Mouse (Mus musculus): ENCODE measurements at regions not wholly inside any gene's neighbourhood (a gene's known extent, or its start where the extent isn't known, plus 50 kb on each side); places are given as distances from the start of the nearest gene placed in this dataset.

DNA sequence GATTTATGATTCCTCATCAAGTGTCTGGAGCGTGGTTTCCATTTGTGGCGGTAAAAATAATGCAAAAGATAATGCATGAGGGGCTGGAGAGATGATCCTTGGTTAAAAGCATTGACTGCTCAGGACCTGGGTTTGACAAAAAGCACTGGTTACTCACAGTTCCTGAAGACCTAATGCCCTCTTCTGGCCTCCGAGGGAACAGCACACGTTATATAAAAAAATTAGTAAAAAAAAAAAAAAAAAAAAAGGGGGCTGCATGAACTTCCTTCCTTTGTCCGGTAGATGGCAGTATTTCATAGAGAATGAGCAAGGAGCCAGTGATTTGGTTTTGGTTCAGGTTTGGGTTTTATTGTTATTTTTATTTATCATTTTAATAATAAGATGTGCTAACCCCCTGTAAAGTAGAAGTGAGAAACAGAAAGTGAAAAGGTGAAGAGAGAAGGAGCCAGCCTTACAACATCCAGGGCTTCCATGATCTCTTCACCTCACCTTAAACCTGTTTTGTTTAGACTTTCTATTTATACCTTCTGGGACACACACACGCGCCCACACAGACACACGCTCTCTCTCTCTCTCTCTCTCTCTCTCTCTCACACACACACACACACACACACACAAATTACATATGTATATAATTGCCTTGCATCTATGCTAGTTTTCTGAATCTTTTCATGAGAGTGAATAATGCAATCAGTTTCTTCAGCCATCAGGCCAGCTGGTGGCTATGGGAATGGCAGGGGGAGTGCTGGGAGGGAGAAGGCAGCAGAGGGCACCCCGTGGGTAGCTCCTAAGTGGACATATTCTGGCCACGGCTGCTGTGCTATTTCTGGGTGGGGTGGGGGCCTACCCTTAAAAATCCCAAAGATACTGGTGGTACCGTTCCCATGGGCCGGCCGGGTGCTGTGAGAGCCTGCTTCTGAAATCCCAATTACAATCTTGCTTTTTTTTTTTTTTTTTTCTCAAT is 230.0 kb downstream of the Poteg start:
- no peak for TF ChIP-seq POLR2A (IDR thresholded peaks at IDR 0.05; ENCODE audit: extremely low read depth, insufficient read depth, low read length)
- peak; percentile 52 for TF ChIP-seq CTCF (IDR thresholded peaks at IDR 0.05; ENCODE audit: extremely low read depth, insufficient read depth, low read length)
- Histone ChIP-seq H3K4me1 (ENCODE audit: control insufficient read depth, insufficient read depth, low read length) (peaks cover 2% of the 10 kb centered on the region; the same call in 1 of the 2 replicates), H3K4me3 (ENCODE audit: insufficient read depth, low read length) (no peak overlapping the region), H3K27ac (ENCODE audit: insufficient read depth, low read length) (no peak overlapping the region)

DNA sequence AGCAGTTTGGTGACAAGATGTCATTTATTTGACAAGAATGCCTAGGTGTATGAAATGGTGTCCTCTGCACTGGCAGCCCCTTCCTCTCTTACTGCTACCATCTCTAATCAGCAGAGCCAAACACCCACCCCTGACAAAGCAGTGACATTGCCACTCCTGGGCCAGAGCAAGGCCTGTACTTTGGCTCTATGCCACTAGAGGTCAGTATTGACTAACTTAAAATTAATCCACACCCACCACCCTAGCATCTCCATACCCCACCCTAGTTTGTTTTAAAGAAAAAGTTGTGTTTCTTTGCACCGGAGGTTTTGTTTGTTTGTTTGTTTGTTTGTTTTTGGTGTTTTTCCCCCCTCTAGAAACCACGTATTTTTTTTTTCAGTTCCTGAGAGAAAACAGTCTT is 231.7 kb downstream of the Poteg start:
- peaks cover 2% of the 10 kb centered on the region; the same call in 1 of the 2 replicates for H3K4me1 ChIP-seq (ENCODE audit: control insufficient read depth, insufficient read depth, low read length)
- no peak overlapping the region for H3K27ac ChIP-seq (ENCODE audit: insufficient read depth, low read length)
- no peak overlapping the region for H3K4me3 ChIP-seq (ENCODE audit: insufficient read depth, low read length)
- TF ChIP-seq CTCF (IDR thresholded peaks at IDR 0.05; ENCODE audit: extremely low read depth, insufficient read depth, low read length) (peak; percentile 62), POLR2A (IDR thresholded peaks at IDR 0.05; ENCODE audit: extremely low read depth, insufficient read depth, low read length) (no peak)

DNA sequence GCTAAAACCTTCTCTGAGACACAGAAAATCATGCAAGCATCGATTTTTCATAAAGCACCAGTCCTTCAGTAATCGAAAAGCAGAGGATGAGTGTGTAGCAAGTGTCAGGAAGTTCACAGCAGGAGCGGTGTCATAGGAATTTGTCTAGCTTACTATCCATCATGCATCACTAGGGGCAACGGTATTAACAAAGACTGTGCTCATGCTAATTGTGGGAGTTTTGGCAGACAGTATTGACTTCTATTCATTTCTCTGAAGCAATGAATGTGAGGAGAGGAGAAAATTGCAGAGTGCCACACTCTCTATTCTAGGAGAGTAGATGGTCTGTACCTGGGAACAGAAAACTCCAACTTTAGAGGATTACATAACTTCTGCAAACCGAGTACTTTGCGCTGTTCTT is 274.5 kb downstream of the Poteg start:
- Histone ChIP-seq H3K27ac (ENCODE audit: insufficient read depth, low read length) (no peak overlapping the region), H3K4me1 (ENCODE audit: control insufficient read depth, insufficient read depth, low read length) (no peaks in the 10 kb centered on the region), H3K4me3 (ENCODE audit: insufficient read depth, low read length) (no peak overlapping the region)
- TF ChIP-seq CTCF (IDR thresholded peaks at IDR 0.05; ENCODE audit: extremely low read depth, insufficient read depth, low read length) (no peak), POLR2A (IDR thresholded peaks at IDR 0.05; ENCODE audit: extremely low read depth, insufficient read depth, low read length) (no peak)

DNA sequence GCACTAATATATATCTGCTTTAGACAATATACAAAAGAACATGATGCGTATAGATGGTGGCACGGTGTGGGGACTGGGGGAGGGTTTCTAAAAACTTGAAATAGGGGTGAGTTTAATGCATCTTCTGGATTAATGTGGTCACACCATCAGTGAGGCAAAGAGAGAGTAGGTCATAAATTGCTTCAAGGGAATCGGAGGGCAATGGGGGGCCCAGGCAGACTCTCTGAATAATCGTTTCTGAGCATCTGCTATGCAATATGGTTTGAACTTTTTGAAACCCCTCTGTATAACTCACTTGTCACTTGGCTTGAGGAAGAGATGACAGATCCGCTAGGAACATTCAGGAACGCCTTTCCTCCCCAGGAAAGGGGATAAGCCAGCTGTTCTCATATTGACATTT is 322.8 kb downstream of the Poteg start:
- H3K4me3 ChIP-seq (ENCODE audit: insufficient read depth, low read length): no peak overlapping the region
- no peak overlapping the region for H3K27ac ChIP-seq (ENCODE audit: insufficient read depth, low read length)
- no peaks in the 10 kb centered on the region for H3K4me1 ChIP-seq (ENCODE audit: control insufficient read depth, insufficient read depth, low read length)
- TF ChIP-seq POLR2A (IDR thresholded peaks at IDR 0.05; ENCODE audit: extremely low read depth, insufficient read depth, low read length): no peak
- TF ChIP-seq CTCF (IDR thresholded peaks at IDR 0.05; ENCODE audit: extremely low read depth, insufficient read depth, low read length): no peak

DNA sequence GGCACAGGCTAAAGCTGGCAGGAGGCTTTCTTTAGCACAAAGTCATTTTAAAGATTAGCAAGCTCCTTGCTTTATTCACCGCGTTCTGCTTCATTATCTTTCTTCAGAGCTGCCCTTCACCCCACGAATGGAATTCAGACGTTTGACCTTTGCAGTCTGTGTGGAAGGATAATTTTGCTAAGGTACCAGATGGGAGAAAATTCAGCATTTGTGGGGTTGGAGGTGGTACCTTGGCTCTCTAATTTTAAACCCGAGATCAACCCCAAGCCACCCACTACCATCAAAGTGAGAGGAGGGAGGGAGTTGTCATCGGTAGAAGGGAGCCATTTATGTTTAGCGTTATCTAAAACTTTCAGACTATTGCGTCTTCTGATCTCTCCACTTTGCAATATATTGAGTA is 323.3 kb downstream of the Poteg start:
- Histone ChIP-seq H3K4me1 (ENCODE audit: control insufficient read depth, insufficient read depth, low read length) (no peaks in the 10 kb centered on the region), H3K27ac (ENCODE audit: insufficient read depth, low read length) (no peak overlapping the region), H3K4me3 (ENCODE audit: insufficient read depth, low read length) (no peak overlapping the region)
- TF ChIP-seq POLR2A (IDR thresholded peaks at IDR 0.05; ENCODE audit: extremely low read depth, insufficient read depth, low read length) (no peak), CTCF (IDR thresholded peaks at IDR 0.05; ENCODE audit: extremely low read depth, insufficient read depth, low read length) (no peak)

DNA sequence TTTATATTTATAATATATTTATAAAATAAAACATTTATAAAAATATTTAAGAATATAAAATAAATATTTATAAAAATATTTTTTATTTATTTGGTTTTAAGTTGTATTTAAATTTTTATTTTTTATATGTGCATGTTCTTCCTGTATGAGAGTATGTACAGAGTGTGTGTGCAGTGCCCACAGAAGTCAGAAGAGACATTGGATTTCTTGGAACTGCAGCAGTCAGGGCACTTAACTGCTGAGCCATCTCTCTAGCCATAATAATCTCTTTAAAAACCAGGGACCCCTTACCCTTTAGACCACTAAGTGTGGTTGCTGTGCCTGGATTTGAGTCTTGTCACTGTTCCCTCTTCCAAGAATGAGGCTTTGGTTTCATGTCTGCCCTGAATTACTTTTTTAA is 323.8 kb downstream of the Poteg start:
- Histone ChIP-seq H3K4me3 (ENCODE audit: insufficient read depth, low read length) (no peak overlapping the region), H3K27ac (ENCODE audit: insufficient read depth, low read length) (no peak overlapping the region), H3K4me1 (ENCODE audit: control insufficient read depth, insufficient read depth, low read length) (no peaks in the 10 kb centered on the region)
- TF ChIP-seq POLR2A (IDR thresholded peaks at IDR 0.05; ENCODE audit: extremely low read depth, insufficient read depth, low read length): no peak
- TF ChIP-seq CTCF (IDR thresholded peaks at IDR 0.05; ENCODE audit: extremely low read depth, insufficient read depth, low read length): no peak

DNA sequence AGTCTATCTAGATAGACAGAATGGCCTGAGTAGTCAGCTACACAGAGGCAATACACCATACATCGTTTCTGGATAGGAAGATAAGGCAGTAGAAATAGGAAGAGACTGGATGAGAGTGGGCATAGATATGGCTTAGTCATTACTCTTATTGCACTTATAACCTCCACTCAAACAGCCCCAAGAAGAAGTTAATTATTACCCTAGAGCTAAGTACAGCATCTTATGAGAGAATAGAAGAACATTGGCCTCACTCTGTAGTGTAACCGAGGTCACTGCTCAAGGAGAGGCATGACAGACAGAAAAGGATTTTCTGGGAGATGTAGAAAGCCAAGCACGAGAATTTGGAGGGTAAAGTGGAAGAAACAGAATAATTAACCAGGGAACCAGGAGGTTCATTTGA is 331.5 kb downstream of the Poteg start:
- Histone ChIP-seq H3K4me3 (ENCODE audit: insufficient read depth, low read length) (no peak overlapping the region), H3K4me1 (ENCODE audit: control insufficient read depth, insufficient read depth, low read length) (no peaks in the 10 kb centered on the region), H3K27ac (ENCODE audit: insufficient read depth, low read length) (no peak overlapping the region)
- TF ChIP-seq CTCF (IDR thresholded peaks at IDR 0.05; ENCODE audit: extremely low read depth, insufficient read depth, low read length) (no peak), POLR2A (IDR thresholded peaks at IDR 0.05; ENCODE audit: extremely low read depth, insufficient read depth, low read length) (no peak)

Measured in cortical plate, adult 2 months (tissue).